Mouse (Mus musculus): ENCODE measurements around the gene Nkain4. TPM values are rescaled to one million over a fixed set of nuclear protein-coding genes. Genes with fewer than 3 reads are reported as not detected.
A peak's percentile ranks its signal among the peaks of the same experiment; 100 is the strongest.

Gene Nkain4
- polyA plus RNA-seq, 1 experiment: 3.7 TPM

DNA sequence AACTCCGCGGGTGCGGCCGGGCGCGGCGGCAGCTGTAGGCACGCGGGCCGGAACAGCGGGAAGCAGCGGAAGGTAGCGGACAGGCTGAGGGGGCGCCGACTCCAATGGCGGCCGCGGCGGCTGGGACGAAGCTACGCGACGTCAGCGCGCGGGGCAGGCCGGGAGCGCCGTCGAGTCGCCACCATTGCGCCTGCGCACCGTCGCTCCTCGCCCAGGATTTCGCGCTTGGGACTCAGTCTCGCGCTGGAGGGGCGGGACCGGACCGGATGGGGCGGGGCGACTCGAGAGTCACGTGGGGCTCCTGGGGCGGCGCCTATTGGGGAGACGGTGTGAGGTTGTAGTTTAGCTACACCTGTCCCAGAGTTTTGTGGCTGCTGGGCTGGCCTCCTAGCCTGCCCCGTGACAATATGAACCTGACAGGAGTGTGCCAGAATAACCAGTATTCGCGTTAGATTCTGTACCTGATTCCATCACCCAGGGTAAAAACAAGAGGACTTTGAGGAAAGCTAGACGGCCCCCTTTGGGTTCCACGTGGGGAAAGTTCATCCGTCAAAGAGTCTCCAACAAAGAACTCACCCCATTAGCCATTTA lies 33.6 kb downstream of the Nkain4 start, which contains the start of gene Ythdf1:
TSS of gene Ythdf1 (minus strand) at position 140 of the 591 bp plus-strand sequence.
- Histone ChIP-seq H3K27me3 (ENCODE audit: control insufficient read depth, insufficient read depth, low read length) (no peaks in the 10 kb centered on the region), H3K4me3 (ENCODE audit: control insufficient read depth, low read depth, low read length) (peak within 1 kb of the TSS; percentile 98), H3K36me3 (ENCODE audit: control insufficient read depth, insufficient read depth, low read length) (no peaks in the 10 kb centered on the region), H3K27ac (ENCODE audit: control insufficient read depth, insufficient read depth, low read depth, low read length) (peak within 1 kb of the TSS; percentile 88), H3K4me1 (ENCODE audit: control insufficient read depth, insufficient read depth, low read length) (peaks cover 7% of the 10 kb centered on the region)
- TF ChIP-seq CTCF (IDR thresholded peaks at IDR 0.05; ENCODE audit: control insufficient read depth, insufficient read depth, insufficient replicate concordance, low read depth, low read length) (no peak), POLR2A (IDR thresholded peaks at IDR 0.05; ENCODE audit: control insufficient read depth, low read depth, low read length) (peak; percentile 84)

DNA sequence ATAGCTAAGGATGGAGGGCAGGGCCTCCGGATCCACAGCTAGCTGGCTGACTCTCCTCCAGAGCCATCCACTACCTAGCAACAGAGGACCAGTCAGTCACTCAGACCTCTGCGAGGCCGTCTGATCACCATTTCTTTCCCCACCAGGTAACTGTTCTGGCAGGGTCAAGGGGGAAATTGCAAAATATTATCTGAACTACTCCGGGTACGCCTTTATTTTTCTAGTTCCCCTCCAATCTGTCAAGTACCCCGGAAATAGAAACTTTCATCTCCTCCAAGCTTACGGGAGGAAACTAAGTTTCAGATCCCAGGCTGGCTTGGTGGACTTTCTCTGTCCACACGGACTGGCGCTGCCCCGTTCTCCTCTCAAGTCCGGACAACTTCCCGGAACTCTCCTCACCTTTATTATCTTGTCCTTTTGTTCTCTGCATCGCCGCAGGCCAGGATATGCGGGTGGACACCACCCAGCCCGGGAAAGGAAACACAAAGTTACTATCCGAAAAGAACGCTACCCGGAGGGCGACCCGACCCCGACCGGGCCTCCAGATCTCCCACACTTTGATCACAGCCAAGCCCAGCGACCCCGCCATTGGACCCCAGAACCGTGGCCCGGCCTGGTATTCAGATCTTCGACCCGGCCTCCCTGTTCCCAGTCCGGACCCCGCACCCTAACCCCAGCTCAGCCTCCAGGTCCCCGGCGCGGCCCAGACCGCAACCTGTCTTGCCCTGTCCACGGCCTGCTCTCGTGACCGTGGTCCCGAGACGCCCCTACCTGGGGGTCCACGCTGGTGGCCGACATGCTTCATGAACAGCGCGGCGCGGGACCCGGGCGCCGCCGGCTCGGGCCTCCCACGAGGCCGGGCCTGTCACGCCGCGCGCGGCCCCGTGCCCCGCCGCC lies 34.3 kb downstream of the Nkain4 start:
- Histone ChIP-seq H3K27me3 (ENCODE audit: control insufficient read depth, insufficient read depth, low read length) (no peaks in the 10 kb centered on the region), H3K27ac (ENCODE audit: control insufficient read depth, insufficient read depth, low read depth, low read length) (peak overlapping the region; percentile 88), H3K36me3 (ENCODE audit: control insufficient read depth, insufficient read depth, low read length) (no peaks in the 10 kb centered on the region), H3K4me1 (ENCODE audit: control insufficient read depth, insufficient read depth, low read length) (peaks cover 4% of the 10 kb centered on the region), H3K4me3 (ENCODE audit: control insufficient read depth, low read depth, low read length) (peak overlapping the region; percentile 98)
- no peak; the same call in 1 of the 2 replicates for TF ChIP-seq POLR2A (IDR thresholded peaks at IDR 0.05; ENCODE audit: control insufficient read depth, low read depth, low read length)
- no peak for TF ChIP-seq CTCF (IDR thresholded peaks at IDR 0.05; ENCODE audit: control insufficient read depth, insufficient read depth, insufficient replicate concordance, low read depth, low read length)

DNA sequence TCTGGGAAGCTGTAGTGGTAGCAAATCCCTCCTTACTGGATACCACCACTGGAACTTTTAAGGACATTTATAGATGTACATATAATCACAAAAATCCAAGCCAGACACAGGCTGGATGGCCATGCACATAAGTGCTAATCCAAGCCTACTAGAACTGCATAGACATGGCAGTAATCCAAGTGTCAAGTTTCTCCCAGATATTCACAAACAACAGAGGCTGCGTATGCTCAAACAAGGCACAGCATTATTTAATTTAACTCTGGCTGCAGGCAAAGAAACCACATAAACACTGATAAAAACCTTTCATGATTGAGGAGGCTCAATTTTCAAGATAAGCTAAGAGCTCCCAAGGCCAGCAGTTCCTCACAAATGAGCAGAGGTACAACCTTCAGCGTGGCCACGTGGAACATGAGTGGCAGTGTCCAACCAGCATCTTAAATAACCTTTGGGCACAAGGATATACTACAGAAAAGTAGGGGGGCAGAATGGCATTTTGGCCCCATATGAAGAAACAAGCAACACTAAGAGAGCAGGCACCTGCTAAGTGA lies 38.5 kb downstream of the Nkain4 start:
- peaks cover 1% of the 10 kb centered on the region; the same call in 1 of the 2 replicates for H3K36me3 ChIP-seq (ENCODE audit: control insufficient read depth, insufficient read depth, low read length)
- H3K4me3 ChIP-seq (ENCODE audit: control insufficient read depth, low read depth, low read length): no peak overlapping the region
- no peak overlapping the region for H3K27ac ChIP-seq (ENCODE audit: control insufficient read depth, insufficient read depth, low read depth, low read length)
- no peaks in the 10 kb centered on the region for H3K27me3 ChIP-seq (ENCODE audit: control insufficient read depth, insufficient read depth, low read length)
- TF ChIP-seq POLR2A (IDR thresholded peaks at IDR 0.05; ENCODE audit: control insufficient read depth, low read depth, low read length) (no peak), CTCF (IDR thresholded peaks at IDR 0.05; ENCODE audit: control insufficient read depth, insufficient read depth, insufficient replicate concordance, low read depth, low read length) (no peak)
- H3K4me1 ChIP-seq (ENCODE audit: control insufficient read depth, insufficient read depth, low read length): peaks cover 2% of the 10 kb centered on the region; the same call in 1 of the 2 replicates

DNA sequence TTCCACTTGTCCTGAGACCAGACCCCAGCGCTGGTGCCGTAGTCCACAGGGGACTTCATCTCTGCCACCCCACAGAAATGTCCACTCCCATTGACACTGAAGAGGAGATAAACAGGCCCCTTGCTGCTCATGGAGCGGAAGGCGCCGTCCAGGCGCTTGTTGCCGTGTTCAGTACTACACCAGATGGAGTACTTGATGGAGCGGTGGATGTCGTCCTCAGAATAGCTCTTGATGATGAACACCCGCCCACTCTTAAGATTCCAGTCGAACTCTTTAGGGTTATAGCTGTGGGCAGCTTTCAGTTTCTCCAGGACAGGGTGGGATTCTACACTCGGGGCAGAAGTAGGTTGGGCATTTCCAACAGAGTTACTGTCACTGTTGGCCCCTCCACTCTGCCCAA lies 43.6 kb downstream of the Nkain4 start:
- TF ChIP-seq CTCF (IDR thresholded peaks at IDR 0.05; ENCODE audit: control insufficient read depth, insufficient read depth, insufficient replicate concordance, low read depth, low read length): no peak
- TF ChIP-seq POLR2A (IDR thresholded peaks at IDR 0.05; ENCODE audit: control insufficient read depth, low read depth, low read length): no peak
- peaks cover 3% of the 10 kb centered on the region for H3K36me3 ChIP-seq (ENCODE audit: control insufficient read depth, insufficient read depth, low read length)

DNA sequence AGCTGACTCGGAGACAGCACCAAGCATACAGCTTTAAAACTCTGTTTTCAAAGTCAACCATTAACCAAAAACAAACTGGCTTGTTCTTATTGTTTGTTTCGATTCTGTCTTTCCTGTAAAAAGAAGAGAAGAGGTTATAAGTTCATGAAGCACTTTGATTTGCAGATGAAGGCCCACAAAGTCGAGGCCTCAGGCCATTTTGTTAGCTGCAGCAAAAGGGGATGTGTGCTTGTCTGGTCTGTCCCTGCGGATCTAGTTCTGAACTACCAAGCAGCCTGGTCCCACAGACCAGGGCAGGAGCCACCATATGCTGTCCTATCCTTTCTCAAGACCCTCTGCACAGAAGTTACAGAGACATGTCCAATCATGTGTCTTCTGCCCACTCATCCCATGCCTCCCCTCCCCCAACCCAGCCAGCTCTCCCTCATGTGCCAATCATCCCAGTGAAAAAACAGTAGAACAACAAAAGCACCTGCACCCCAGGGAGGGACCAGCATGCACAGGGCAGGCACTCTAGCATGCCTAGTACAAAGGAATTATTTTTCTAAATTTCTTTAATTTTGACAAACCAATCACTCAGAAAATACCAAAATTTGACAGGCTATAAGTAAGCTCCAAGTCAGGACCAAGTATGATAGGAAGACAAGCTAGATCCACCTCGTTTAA lies 48.8 kb downstream of the Nkain4 start:
- no peaks in the 10 kb centered on the region for H3K27me3 ChIP-seq (ENCODE audit: control insufficient read depth, insufficient read depth, low read length)
- H3K27ac ChIP-seq (ENCODE audit: control insufficient read depth, insufficient read depth, low read depth, low read length): no peak overlapping the region
- H3K36me3 ChIP-seq (ENCODE audit: control insufficient read depth, insufficient read depth, low read length): peaks cover 1% of the 10 kb centered on the region
- no peak overlapping the region for H3K4me3 ChIP-seq (ENCODE audit: control insufficient read depth, low read depth, low read length)
- H3K4me1 ChIP-seq (ENCODE audit: control insufficient read depth, insufficient read depth, low read length): no peaks in the 10 kb centered on the region
- no peak for TF ChIP-seq CTCF (IDR thresholded peaks at IDR 0.05; ENCODE audit: control insufficient read depth, insufficient read depth, insufficient replicate concordance, low read depth, low read length)
- TF ChIP-seq POLR2A (IDR thresholded peaks at IDR 0.05; ENCODE audit: control insufficient read depth, low read depth, low read length): no peak

More for the DNA sequence above, 43.6 kb downstream of the Nkain4 start:
- Histone ChIP-seq H3K27me3 (ENCODE audit: control insufficient read depth, insufficient read depth, low read length) (no peaks in the 10 kb centered on the region), H3K27ac (ENCODE audit: control insufficient read depth, insufficient read depth, low read depth, low read length) (no peak overlapping the region), H3K4me1 (ENCODE audit: control insufficient read depth, insufficient read depth, low read length) (no peaks in the 10 kb centered on the region), H3K4me3 (ENCODE audit: control insufficient read depth, low read depth, low read length) (no peak overlapping the region)

DNA sequence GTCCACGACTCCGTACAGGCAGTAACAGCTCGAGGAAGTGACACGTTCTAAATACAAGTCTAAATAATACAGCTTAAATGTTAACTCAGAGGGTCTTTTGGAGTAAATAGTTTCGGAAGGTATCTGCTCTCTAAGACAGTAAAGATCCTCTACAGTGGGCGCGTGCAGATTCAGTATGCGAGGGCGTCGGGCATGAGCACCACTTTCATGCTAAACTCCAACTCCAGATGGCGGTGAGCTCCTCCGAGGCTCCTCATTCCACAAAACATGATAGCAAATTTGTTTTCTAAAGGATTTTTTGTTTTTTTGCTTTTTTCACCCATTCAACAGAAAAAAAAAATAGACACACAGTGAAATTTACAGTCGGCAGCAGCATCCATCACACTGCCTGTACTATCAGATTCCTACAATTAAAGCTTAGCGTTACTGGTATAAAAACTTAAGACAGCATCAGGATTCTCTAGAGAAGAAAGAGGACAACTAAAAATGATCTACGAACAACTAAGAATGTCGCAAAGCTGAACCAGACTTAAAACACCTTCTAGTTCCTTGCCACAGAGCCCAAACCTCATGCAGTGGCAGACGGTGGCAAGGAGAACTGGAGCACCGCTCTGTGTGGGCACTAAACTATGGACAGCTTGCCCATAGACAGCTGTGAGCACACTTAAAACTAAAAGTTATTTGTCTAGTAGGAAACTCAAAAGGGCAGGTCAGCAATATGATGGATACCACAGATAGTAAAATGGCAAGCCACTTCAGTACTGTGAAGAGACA lies 49.9 kb downstream of the Nkain4 start:
- TF ChIP-seq CTCF (IDR thresholded peaks at IDR 0.05; ENCODE audit: control insufficient read depth, insufficient read depth, insufficient replicate concordance, low read depth, low read length): no peak
- TF ChIP-seq POLR2A (IDR thresholded peaks at IDR 0.05; ENCODE audit: control insufficient read depth, low read depth, low read length): no peak
- Histone ChIP-seq H3K4me3 (ENCODE audit: control insufficient read depth, low read depth, low read length) (no peak overlapping the region), H3K27ac (ENCODE audit: control insufficient read depth, insufficient read depth, low read depth, low read length) (no peak overlapping the region), H3K36me3 (ENCODE audit: control insufficient read depth, insufficient read depth, low read length) (peaks cover 1% of the 10 kb centered on the region), H3K27me3 (ENCODE audit: control insufficient read depth, insufficient read depth, low read length) (no peaks in the 10 kb centered on the region), H3K4me1 (ENCODE audit: control insufficient read depth, insufficient read depth, low read length) (no peaks in the 10 kb centered on the region)

All from testis, adult 2 months (tissue).